Mouse (Mus musculus) intestine, embryonic 15.5 days (tissue): Measurements from ENCODE around the gene Olfr393. TPM values are rescaled to one million over a fixed set of nuclear protein-coding genes. Genes with fewer than 3 reads are reported as not detected.

ENCODE experiments used
- ATAC-seq: fragments of 200-750 bp; cut with Nextera tagmentation; 2 replicates; pipeline ENCODE4 v1.8.0; 2017; ENCODE audit warnings: moderate TSS enrichment, moderate library complexity
- H3K27ac ChIP-seq: fragments of 300-500 bp; sonication (generic); 2 replicates; pipeline ENCODE4 v1.5.1; 2015; ENCODE audit warnings: mild to moderate bottlenecking, inconsistent platforms
- H3K27me3 ChIP-seq: fragments of 300-500 bp; sonication (generic); replicated peaks from 2 replicates; pipeline ENCODE4 v1.6.1; 2015; ENCODE audit warnings: inconsistent platforms
- H3K36me3 ChIP-seq: fragments of 300-500 bp; sonication (generic); 2 replicates; pipeline ENCODE4 v1.6.1; 2015; ENCODE audit warnings: inconsistent platforms
- H3K4me1 ChIP-seq: fragments of 300-500 bp; sonication (generic); replicated peaks from 2 replicates; pipeline ENCODE4 v1.6.1; 2015; ENCODE audit warnings: inconsistent platforms
- H3K4me2 ChIP-seq: fragments of 300-500 bp; sonication (generic); replicated peaks from 2 replicates; pipeline ENCODE4 v1.6.1; 2015; ENCODE audit warnings: mild to moderate bottlenecking, inconsistent platforms
- H3K4me3 ChIP-seq: fragments of 300-500 bp; sonication (generic); replicated peaks from 2 replicates; pipeline ENCODE4 v1.5.1; 2015; ENCODE audit warnings: inconsistent platforms
- H3K9ac ChIP-seq: fragments of 300-500 bp; sonication (generic); 2 replicates; pipeline ENCODE4 v1.6.1; 2015; ENCODE audit warnings: inconsistent platforms
- H3K9me3 ChIP-seq: fragments of 300-500 bp; sonication (generic); 2 replicates; pipeline ENCODE4 v1.6.1; 2016; ENCODE audit warnings: inconsistent platforms
- WGBS: fragments of 180-500 bp; shearing (Covaris S2); methylation state at CpG from one replicate; pipeline ENCODE4 v1.1.7; 2015; 5-methylcytosine and 5-hydroxymethylcytosine counted together
- polyA plus RNA-seq: library from polyadenylated mRNA; unstranded; fragments of >200 nt; fragmentation: Nextera tagmentation; extraction: Ambion mirVana; gene quantifications from 2 replicates; pipeline ENCODE4 v1.2.1, GENCODE M21; 2015

Olfr393 gene
- not detected in 2 replicates for polyA plus RNA-seq

GRCm38 (mm10) chr11:73851354-73851753 lies at the start of gene Olfr393:
Gene Olfr393, minus strand, starts transcription at chr11:73851454.
- H3K36me3 ChIP-seq, result no peaks in the 10 kb centered on the region
- H3K9ac ChIP-seq, result no peak within 1 kb of the TSS
- H3K4me3 ChIP-seq, result no peak within 1 kb of the TSS
- H3K9me3 ChIP-seq, result no peaks in the 10 kb centered on the region
- no peaks in the 10 kb centered on the region for H3K27me3 ChIP-seq
- H3K4me2 ChIP-seq, result no peak within 1 kb of the TSS
- H3K27ac ChIP-seq, result no peak within 1 kb of the TSS
- no peak for ATAC-seq
- no peaks in the 10 kb centered on the region for H3K4me1 ChIP-seq

GRCm38 (mm10) chr11:73890671-73891070 lies 39.4 kb upstream of the Olfr393 start, which contains the start of gene Olfr394:
Gene Olfr394, minus strand, starts transcription at chr11:73890771.
- H3K36me3 ChIP-seq, result no peaks in the 10 kb centered on the region
- H3K27ac ChIP-seq, result no peak within 1 kb of the TSS
- WGBS, result 89% methylated on average over 1 of the region's 1 CpGs
- H3K27me3 ChIP-seq, result no peaks in the 10 kb centered on the region
- H3K9ac ChIP-seq, result no peak within 1 kb of the TSS
- H3K9me3 ChIP-seq, result no peaks in the 10 kb centered on the region
- H3K4me2 ChIP-seq, result no peak within 1 kb of the TSS
- H3K4me1 ChIP-seq, result no peaks in the 10 kb centered on the region
- H3K4me3 ChIP-seq, result no peak within 1 kb of the TSS
- no peak for ATAC-seq

GRCm38 (mm10) chr11:73816949-73817348 lies 34.3 kb downstream of the Olfr393 start, which contains the start of gene Olfr392:
Gene Olfr392, minus strand, starts transcription at chr11:73817049.
- Histone ChIP-seq H3K9me3 (no peaks in the 10 kb centered on the region), H3K4me1 (no peaks in the 10 kb centered on the region), H3K4me3 (no peak within 1 kb of the TSS), H3K9ac (no peak within 1 kb of the TSS), H3K27me3 (no peaks in the 10 kb centered on the region), H3K36me3 (no peaks in the 10 kb centered on the region), H3K4me2 (no peak within 1 kb of the TSS), H3K27ac (no peak within 1 kb of the TSS)
- ATAC-seq, result no peak
- WGBS, result 89% methylated on average over 1 of the region's 1 CpGs

- no peak for ATAC-seq
- Histone ChIP-seq H3K4me3 (no peak within 1 kb of the TSS), H3K4me2 (no peak within 1 kb of the TSS), H3K9ac (no peak within 1 kb of the TSS), H3K27ac (no peak within 1 kb of the TSS), H3K9me3 (no peaks in the 10 kb centered on the region), H3K36me3 (no peaks in the 10 kb centered on the region), H3K4me1 (no peaks in the 10 kb centered on the region), H3K27me3 (no peaks in the 10 kb centered on the region)
- WGBS, result 24% methylated on average over 1 of the region's 1 CpGs
Observed at GRCm38 (mm10) chr11:73802952-73803351, 48.3 kb downstream of the Olfr393 start, which contains the start of gene Olfr391-ps. Gene Olfr391-ps, minus strand, starts transcription at chr11:73803052.

Other genes with a start within 250 kb of the Olfr393 start
- not detected in 2 replicates for gene Zfp735, start 162.7 kb downstream of the Olfr393 start, polyA plus RNA-seq
- gene Olfr389, start 70.7 kb downstream of the Olfr393 start, polyA plus RNA-seq, result not detected in 2 replicates
- not detected in 2 replicates for gene Olfr390, start 68.5 kb downstream of the Olfr393 start, polyA plus RNA-seq
- not detected in 2 replicates for gene Olfr391-ps, start 48.4 kb downstream of the Olfr393 start, polyA plus RNA-seq
- gene Olfr392, start 34.4 kb downstream of the Olfr393 start, polyA plus RNA-seq, result not detected in 2 replicates
- gene Olfr394, start 39.3 kb upstream of the Olfr393 start, polyA plus RNA-seq, result not detected in 2 replicates
- gene Olfr395, start 57.8 kb upstream of the Olfr393 start, polyA plus RNA-seq, result not detected in 2 replicates
- gene Olfr23, start 85.2 kb upstream of the Olfr393 start, polyA plus RNA-seq, result not detected in 2 replicates
- not detected in 2 replicates for gene Olfr397, start 109.4 kb upstream of the Olfr393 start, polyA plus RNA-seq
- not detected in 2 replicates for gene Olfr398, start 139.0 kb upstream of the Olfr393 start, polyA plus RNA-seq
- not detected in 2 replicates for gene Olfr139, start 205.1 kb upstream of the Olfr393 start, polyA plus RNA-seq
- gene Olfr399, start 205.2 kb upstream of the Olfr393 start, polyA plus RNA-seq, result not detected in 2 replicates
- not detected in 2 replicates for gene Zfp616, start 218.5 kb upstream of the Olfr393 start, polyA plus RNA-seq